Mouse (Mus musculus): ENCODE measurements around the gene Wbp2. TPM values are rescaled to one million over a fixed set of nuclear protein-coding genes. Genes with fewer than 3 reads are reported as not detected.

The Wbp2 gene
- total and polyA plus RNA-seq, 3 experiments = 61.6 to 499 (median 160) TPM

- ATAC-seq (ENCODE audit: extremely low read depth, insufficient number of reproducible peaks, low FRiP score, poor library complexity, severe bottlenecking) (no peak), DNase-seq (ENCODE audit: low spot score) (no peak)
- H3K4me1 ChIP-seq (ENCODE audit: insufficient read depth, low read depth, low read length) = peaks cover 66% of the 10 kb centered on the region
- no peaks in the 10 kb centered on the region for H3K27me3 ChIP-seq (ENCODE audit: insufficient read depth, low read length)
- no peak overlapping the region for H3K4me3 ChIP-seq (ENCODE audit: low read depth, low read length)
- TF ChIP-seq TAL1 (conservative IDR thresholded peaks at IDR 0.05; ENCODE audit: low read depth, low read length) = no peak
- no peak for TF ChIP-seq CTCF (IDR thresholded peaks at IDR 0.05; ENCODE audit: low read depth, low read length)
- TF ChIP-seq GATA2 (IDR thresholded peaks at IDR 0.05; ENCODE audit: borderline replicate concordance, low read depth, low read length) = no peak
- TF ChIP-seq GATA1 (IDR thresholded peaks at IDR 0.05; ENCODE audit: borderline replicate concordance, low read length) = no peak
- H3K9me3 ChIP-seq (replicated peaks) = no peaks in the 10 kb centered on the region
- peaks cover 78% of the 10 kb centered on the region for H3K36me3 ChIP-seq (replicated peaks)
Measured at GRCm38 (mm10) chr11:116074436-116074991, 12.3 kb downstream of the Wbp2 start.

- Histone ChIP-seq H3K4me1 (ENCODE audit: insufficient read depth, low read depth, low read length) (peaks cover 57% of the 10 kb centered on the region), H3K9me3 (replicated peaks) (no peaks in the 10 kb centered on the region), H3K27me3 (ENCODE audit: insufficient read depth, low read length) (no peaks in the 10 kb centered on the region), H3K4me3 (ENCODE audit: low read depth, low read length) (no peak overlapping the region), H3K36me3 (replicated peaks) (peaks cover 83% of the 10 kb centered on the region)
- ATAC-seq (ENCODE audit: extremely low read depth, insufficient number of reproducible peaks, low FRiP score, poor library complexity, severe bottlenecking) = no peak
- TF ChIP-seq TAL1 (conservative IDR thresholded peaks at IDR 0.05; ENCODE audit: low read depth, low read length) = no peak
- no peak for TF ChIP-seq GATA2 (IDR thresholded peaks at IDR 0.05; ENCODE audit: borderline replicate concordance, low read depth, low read length)
- no peak for TF ChIP-seq GATA1 (IDR thresholded peaks at IDR 0.05; ENCODE audit: borderline replicate concordance, low read length)
- no peak for TF ChIP-seq CTCF (IDR thresholded peaks at IDR 0.05; ENCODE audit: low read depth, low read length)
- no peak for TF ChIP-seq POLR2AphosphoS5 (IDR thresholded peaks at IDR 0.05; ENCODE audit: insufficient replicate concordance, low read depth, low read length)
- no peak for DNase-seq (ENCODE audit: low spot score)
Measured at GRCm38 (mm10) chr11:116072608-116073007, 14.2 kb downstream of the Wbp2 start.

GRCm38 (mm10) chr11:116071510-116071909 lies 15.3 kb downstream of the Wbp2 start:
- ATAC-seq (ENCODE audit: extremely low read depth, insufficient number of reproducible peaks, low FRiP score, poor library complexity, severe bottlenecking) = no peak
- 0 out of 2 replicates have a peak, but pooled peaks have one; percentile 21 for TF ChIP-seq CTCF (IDR thresholded peaks at IDR 0.05; ENCODE audit: low read depth, low read length)
- TF ChIP-seq TAL1 (conservative IDR thresholded peaks at IDR 0.05; ENCODE audit: low read depth, low read length) = no peak
- no peak for TF ChIP-seq GATA1 (IDR thresholded peaks at IDR 0.05; ENCODE audit: borderline replicate concordance, low read length)
- TF ChIP-seq GATA2 (IDR thresholded peaks at IDR 0.05; ENCODE audit: borderline replicate concordance, low read depth, low read length) = no peak
- TF ChIP-seq POLR2AphosphoS5 (IDR thresholded peaks at IDR 0.05; ENCODE audit: insufficient replicate concordance, low read depth, low read length) = no peak
- H3K9me3 ChIP-seq (replicated peaks) = no peaks in the 10 kb centered on the region
- no peaks in the 10 kb centered on the region for H3K27me3 ChIP-seq (ENCODE audit: insufficient read depth, low read length)
- no peak for DNase-seq (ENCODE audit: low spot score)
- no peak overlapping the region for H3K4me3 ChIP-seq (ENCODE audit: low read depth, low read length)
- H3K36me3 ChIP-seq (replicated peaks) = peaks cover 93% of the 10 kb centered on the region
- peaks cover 48% of the 10 kb centered on the region for H3K4me1 ChIP-seq (ENCODE audit: insufficient read depth, low read depth, low read length)

DNA sequence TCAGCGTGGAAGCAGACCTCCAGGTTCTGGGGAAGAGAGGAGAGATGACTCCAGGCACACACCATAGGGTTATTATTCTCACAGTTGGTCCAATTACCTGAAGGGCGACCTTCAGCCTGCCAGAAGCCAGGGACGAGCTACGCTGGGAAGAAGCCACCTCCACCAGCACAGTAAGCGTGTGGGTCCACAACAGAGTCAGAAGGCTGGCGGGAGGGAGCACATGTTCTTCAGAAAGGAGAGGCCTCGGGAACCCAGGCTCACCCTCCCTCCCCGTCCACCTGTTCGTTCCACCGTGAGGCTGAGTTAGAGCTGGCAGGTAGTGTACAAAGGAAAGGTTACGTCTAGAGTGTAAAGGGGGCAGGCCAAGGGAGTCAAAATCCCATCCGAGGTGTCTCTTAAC lies 21.4 kb downstream of the Wbp2 start:
- Histone ChIP-seq H3K4me1 (ENCODE audit: insufficient read depth, low read depth, low read length) (peaks cover 35% of the 10 kb centered on the region), H3K27me3 (ENCODE audit: insufficient read depth, low read length) (no peaks in the 10 kb centered on the region), H3K9me3 (replicated peaks) (no peaks in the 10 kb centered on the region), H3K36me3 (replicated peaks) (peaks cover 100% of the 10 kb centered on the region), H3K4me3 (ENCODE audit: low read depth, low read length) (no peak overlapping the region)
- DNase-seq (ENCODE audit: low spot score) (no peak), ATAC-seq (ENCODE audit: extremely low read depth, insufficient number of reproducible peaks, low FRiP score, poor library complexity, severe bottlenecking) (no peak)
- TF ChIP-seq TAL1 (conservative IDR thresholded peaks at IDR 0.05; ENCODE audit: low read depth, low read length) = no peak
- no peak for TF ChIP-seq POLR2AphosphoS5 (IDR thresholded peaks at IDR 0.05; ENCODE audit: insufficient replicate concordance, low read depth, low read length)
- no peak for TF ChIP-seq GATA2 (IDR thresholded peaks at IDR 0.05; ENCODE audit: borderline replicate concordance, low read depth, low read length)
- no peak for TF ChIP-seq CTCF (IDR thresholded peaks at IDR 0.05; ENCODE audit: low read depth, low read length)
- TF ChIP-seq GATA1 (IDR thresholded peaks at IDR 0.05; ENCODE audit: borderline replicate concordance, low read length) = no peak

DNA sequence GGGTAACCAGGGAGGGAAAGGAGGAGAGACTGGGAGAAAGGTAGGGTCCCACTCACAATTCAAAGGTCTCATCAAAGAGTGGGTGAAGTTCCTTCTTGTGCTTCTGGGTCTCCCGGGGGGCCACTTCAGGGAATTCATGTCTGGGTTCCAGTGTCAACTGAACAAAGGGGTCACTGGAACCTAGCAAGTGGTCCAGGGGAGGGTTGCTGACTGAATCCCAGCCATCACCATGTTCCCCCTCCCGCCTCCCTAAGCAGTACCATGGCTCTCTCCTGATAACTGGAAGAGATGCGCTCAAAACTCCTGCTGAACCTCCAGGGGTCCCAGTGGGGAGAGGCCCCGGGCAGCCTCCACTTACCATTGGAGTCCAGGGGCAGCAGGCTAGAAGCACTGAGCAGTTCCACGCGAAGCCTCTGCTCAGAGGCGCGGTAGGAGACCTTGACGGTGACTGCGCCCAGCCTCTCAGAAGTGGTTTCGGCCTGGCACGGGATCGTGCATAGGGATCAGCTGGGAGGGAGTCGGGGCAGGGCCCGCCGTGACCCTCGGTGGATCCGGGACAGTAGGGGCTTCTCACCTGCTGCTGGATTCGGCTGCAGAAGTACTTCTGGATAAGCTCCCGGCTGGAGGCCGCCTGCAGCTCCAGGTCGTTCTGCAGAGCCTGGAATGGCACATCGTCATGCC lies 22.5 kb downstream of the Wbp2 start:
- no peaks in the 10 kb centered on the region for H3K27me3 ChIP-seq (ENCODE audit: insufficient read depth, low read length)
- TF ChIP-seq POLR2AphosphoS5 (IDR thresholded peaks at IDR 0.05; ENCODE audit: insufficient replicate concordance, low read depth, low read length) (no peak), GATA2 (IDR thresholded peaks at IDR 0.05; ENCODE audit: borderline replicate concordance, low read depth, low read length) (no peak), TAL1 (conservative IDR thresholded peaks at IDR 0.05; ENCODE audit: low read depth, low read length) (no peak)
- H3K4me1 ChIP-seq (ENCODE audit: insufficient read depth, low read depth, low read length) = peaks cover 36% of the 10 kb centered on the region
- H3K4me3 ChIP-seq (ENCODE audit: low read depth, low read length) = no peak overlapping the region
- no peak for ATAC-seq (ENCODE audit: extremely low read depth, insufficient number of reproducible peaks, low FRiP score, poor library complexity, severe bottlenecking)
- no peaks in the 10 kb centered on the region for H3K9me3 ChIP-seq (replicated peaks)
- DNase-seq (ENCODE audit: low spot score) = no peak
- peaks cover 100% of the 10 kb centered on the region for H3K36me3 ChIP-seq (replicated peaks)

- H3K36me3 ChIP-seq (replicated peaks) = peaks cover 100% of the 10 kb centered on the region
- no peak for DNase-seq (ENCODE audit: low spot score)
- no peak for ATAC-seq (ENCODE audit: extremely low read depth, insufficient number of reproducible peaks, low FRiP score, poor library complexity, severe bottlenecking)
- H3K4me3 ChIP-seq (ENCODE audit: low read depth, low read length) = no peak overlapping the region
- no peak for TF ChIP-seq TAL1 (conservative IDR thresholded peaks at IDR 0.05; ENCODE audit: low read depth, low read length)
- TF ChIP-seq POLR2AphosphoS5 (IDR thresholded peaks at IDR 0.05; ENCODE audit: insufficient replicate concordance, low read depth, low read length) = no peak
- no peak for TF ChIP-seq CTCF (IDR thresholded peaks at IDR 0.05; ENCODE audit: low read depth, low read length)
- no peak for TF ChIP-seq GATA2 (IDR thresholded peaks at IDR 0.05; ENCODE audit: borderline replicate concordance, low read depth, low read length)
- TF ChIP-seq GATA1 (IDR thresholded peaks at IDR 0.05; ENCODE audit: borderline replicate concordance, low read length) = no peak
- peaks cover 36% of the 10 kb centered on the region for H3K4me1 ChIP-seq (ENCODE audit: insufficient read depth, low read depth, low read length)
- H3K27me3 ChIP-seq (ENCODE audit: insufficient read depth, low read length) = no peaks in the 10 kb centered on the region
- no peaks in the 10 kb centered on the region for H3K9me3 ChIP-seq (replicated peaks)
Measured at GRCm38 (mm10) chr11:116063562-116063961, 23.2 kb downstream of the Wbp2 start.

Measured in G1E (cell line).